Mouse (Mus musculus) embryonic facial prominence, embryonic 11.5 days (tissue): ENCODE results near the gene Prkcg. TPM values are rescaled to one million over a fixed set of nuclear protein-coding genes. Genes with fewer than 3 reads are reported as not detected.
A peak's percentile ranks its signal among the peaks of the same experiment; 100 is the strongest.

Experiments used
- ATAC-seq: fragments of 200-750 bp; cut with Nextera tagmentation; replicated peaks from 2 replicates; pipeline ENCODE4 v1.8.0; 2017; ENCODE audit warnings: low read depth; ENCODE audit not compliant: insufficient number of reproducible peaks, low FRiP score, low TSS enrichment
- DNase-seq: peaks from one replicate; pipeline ENCODE4 v3.0.0-alpha.2; 2015; ENCODE audit warnings: low spot score
- H3K27ac ChIP-seq: fragments of 300-500 bp; sonication (generic); replicated peaks from 2 replicates; pipeline ENCODE4 v1.5.1; 2014; ENCODE audit warnings: mild to moderate bottlenecking, low read depth, low read length, control low read depth
- H3K27me3 ChIP-seq: fragments of 300-500 bp; sonication (generic); 2 replicates; pipeline ENCODE4 v1.6.1; 2014; ENCODE audit warnings: mild to moderate bottlenecking, low read length, moderate library complexity, mixed read lengths; ENCODE audit not compliant: control insufficient read depth, insufficient read depth
- H3K36me3 ChIP-seq: fragments of 300-500 bp; sonication (generic); replicated peaks from 2 replicates; pipeline ENCODE4 v1.6.1; 2014; ENCODE audit warnings: low read depth, mild to moderate bottlenecking, low read length, moderate library complexity, mixed read lengths; ENCODE audit not compliant: control insufficient read depth, insufficient read depth
- H3K4me1 ChIP-seq: fragments of 300-500 bp; sonication (generic); 2 replicates; pipeline ENCODE4 v1.6.1; 2014; ENCODE audit warnings: low read length, mixed read lengths; ENCODE audit not compliant: control insufficient read depth, insufficient read depth
- H3K4me2 ChIP-seq: fragments of 300-500 bp; sonication (generic); 2 replicates; pipeline ENCODE4 v1.6.1; 2014; ENCODE audit warnings: low read depth, mild to moderate bottlenecking, control low read depth, low read length, moderate library complexity
- H3K4me3 ChIP-seq: fragments of 300-500 bp; sonication (generic); 2 replicates; pipeline ENCODE4 v1.5.1; 2014; ENCODE audit warnings: low read depth, low read length, control low read depth
- H3K9ac ChIP-seq: fragments of 300-500 bp; sonication (generic); replicated peaks from 2 replicates; pipeline ENCODE4 v1.6.1; 2014; ENCODE audit warnings: mild to moderate bottlenecking, control low read depth, low read length
- H3K9me3 ChIP-seq: fragments of 300-500 bp; sonication (generic); replicated peaks from 2 replicates; pipeline ENCODE4 v1.6.1; 2016; ENCODE audit warnings: mild to moderate bottlenecking, low read length, inconsistent platforms, mixed read lengths; ENCODE audit not compliant: control insufficient read depth
- WGBS: fragments of 180-500 bp; shearing (Covaris S2); extraction: QIAGEN DNeasy Blood & Tissue Kit; methylation state at CpG from one replicate; pipeline ENCODE4 v1.1.7; 2014; 5-methylcytosine and 5-hydroxymethylcytosine counted together
- polyA plus RNA-seq: library from polyadenylated mRNA; unstranded; fragments of >200 nt; fragmentation: Nextera tagmentation; extraction: Ambion mirVana; gene quantifications from 2 replicates; pipeline ENCODE4 v1.2.1, GENCODE M21; 2014

The Prkcg gene
- polyA plus RNA-seq, 1 experiment from 2014 or later = 0.39 TPM

DNA sequence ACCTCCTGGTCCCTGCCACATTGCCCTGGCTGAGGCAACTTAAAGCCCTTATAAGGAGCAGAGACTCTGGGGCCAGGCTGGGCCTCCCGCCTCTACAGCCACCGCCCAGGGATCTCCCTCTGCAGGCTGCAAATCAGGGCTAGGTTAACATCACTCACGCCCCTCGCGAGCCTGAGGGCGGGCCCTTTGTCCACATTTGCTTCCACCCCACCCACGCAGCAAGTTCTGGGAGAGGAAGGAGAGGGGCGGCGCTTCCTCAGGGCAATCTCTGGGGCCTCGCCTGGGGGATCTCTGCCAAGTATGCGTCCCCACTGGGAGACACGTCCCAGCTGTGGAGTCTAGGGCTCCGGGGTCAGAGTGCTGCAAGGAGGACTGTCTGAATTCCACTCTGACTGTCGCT is 3.8 kb downstream of the Prkcg start:
- H3K9me3 ChIP-seq = no peaks in the 10 kb centered on the region
- WGBS = 2% methylated on average over 14 of the region's 14 CpGs
- H3K27me3 ChIP-seq = no peaks in the 10 kb centered on the region
- H3K27ac ChIP-seq = 0 out of 2 replicates have a peak overlapping the region, but pooled peaks have one; percentile 28
- DNase-seq (peak; percentile 79), ATAC-seq (no peak)
- peak overlapping the region; percentile 57 for H3K9ac ChIP-seq
- 0 out of 2 replicates have a peak, but pooled peaks cover 3% of the 10 kb centered on the region for H3K36me3 ChIP-seq
- H3K4me2 ChIP-seq = peak overlapping the region; percentile 52
- peak overlapping the region; percentile 31 for H3K4me3 ChIP-seq
- no peaks in the 10 kb centered on the region for H3K4me1 ChIP-seq

DNA sequence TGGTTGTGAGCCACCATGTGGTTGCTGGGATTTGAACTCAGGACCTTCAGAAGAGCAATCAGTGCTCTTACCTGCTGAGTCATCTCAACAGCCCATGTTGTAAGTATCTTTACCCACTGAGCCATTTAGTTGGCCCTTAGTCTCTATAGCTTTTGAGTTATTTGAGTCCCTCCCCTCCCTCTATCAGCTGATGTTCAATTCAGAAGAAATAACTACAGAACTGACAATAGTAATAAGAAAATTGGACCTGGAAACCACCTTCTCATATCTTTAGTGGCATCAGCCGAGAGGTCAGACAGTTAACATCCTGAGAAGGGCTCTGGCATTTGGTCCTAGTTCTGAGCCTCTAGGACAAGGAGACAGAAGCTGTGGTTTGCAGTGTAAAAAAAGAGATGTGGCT is 5.8 kb downstream of the Prkcg start:
- Histone ChIP-seq H3K4me3 (no peak overlapping the region), H3K4me1 (no peaks in the 10 kb centered on the region), H3K4me2 (no peak overlapping the region), H3K27ac (no peak overlapping the region), H3K27me3 (no peaks in the 10 kb centered on the region), H3K9me3 (no peaks in the 10 kb centered on the region), H3K9ac (no peak overlapping the region), H3K36me3 (0 out of 2 replicates have a peak, but pooled peaks cover 3% of the 10 kb centered on the region)
- ATAC-seq (no peak), DNase-seq (no peak)
- WGBS = 94% methylated on average over 1 of the region's 1 CpGs

DNA sequence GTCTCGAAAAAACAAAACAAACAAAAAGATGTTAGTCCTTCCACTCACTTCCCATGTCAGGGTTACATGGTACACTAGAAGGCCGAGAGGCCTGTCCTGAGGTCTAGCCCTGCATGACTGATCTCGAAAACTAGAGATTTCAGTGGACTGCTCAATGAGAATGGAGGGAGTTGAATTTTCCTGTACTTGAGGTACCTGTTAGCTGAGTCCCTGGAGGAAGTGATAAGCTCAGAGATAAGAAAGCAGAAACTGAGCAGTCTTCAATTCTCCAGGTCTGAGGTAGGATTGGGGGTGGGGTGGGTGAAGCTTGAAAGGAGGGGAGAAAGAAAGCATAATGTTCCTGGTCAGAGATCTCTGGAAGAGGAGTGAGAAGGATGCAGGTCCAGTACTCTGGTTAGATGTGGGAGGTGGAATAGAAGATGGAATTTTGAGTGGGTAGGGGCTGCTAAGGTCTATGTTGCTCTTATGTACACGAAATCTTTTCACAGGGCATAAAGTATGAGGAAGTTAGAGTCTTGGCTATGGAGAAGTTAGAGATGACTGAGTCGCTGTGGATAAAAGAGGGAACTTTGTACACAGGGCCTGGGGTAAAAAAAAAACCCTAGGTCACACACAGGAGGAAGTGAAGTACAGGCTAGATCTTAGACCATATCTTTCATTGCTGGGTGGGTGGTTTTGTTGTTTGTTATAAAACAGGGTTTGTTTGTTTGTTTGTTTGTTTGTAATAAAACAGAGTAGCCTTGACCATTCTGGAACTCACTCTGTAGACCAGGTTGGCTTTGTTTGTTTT is 6.5 kb downstream of the Prkcg start:
- H3K36me3 ChIP-seq = 0 out of 2 replicates have a peak, but pooled peaks cover 3% of the 10 kb centered on the region
- ATAC-seq (no peak), DNase-seq (no peak)
- no peak overlapping the region for H3K27ac ChIP-seq
- H3K4me3 ChIP-seq = no peak overlapping the region
- H3K9ac ChIP-seq = no peak overlapping the region
- H3K4me1 ChIP-seq = no peaks in the 10 kb centered on the region
- WGBS = 89% methylated on average over 5 of the region's 5 CpGs
- H3K9me3 ChIP-seq = no peaks in the 10 kb centered on the region
- H3K27me3 ChIP-seq = no peaks in the 10 kb centered on the region
- H3K4me2 ChIP-seq = no peak overlapping the region

DNA sequence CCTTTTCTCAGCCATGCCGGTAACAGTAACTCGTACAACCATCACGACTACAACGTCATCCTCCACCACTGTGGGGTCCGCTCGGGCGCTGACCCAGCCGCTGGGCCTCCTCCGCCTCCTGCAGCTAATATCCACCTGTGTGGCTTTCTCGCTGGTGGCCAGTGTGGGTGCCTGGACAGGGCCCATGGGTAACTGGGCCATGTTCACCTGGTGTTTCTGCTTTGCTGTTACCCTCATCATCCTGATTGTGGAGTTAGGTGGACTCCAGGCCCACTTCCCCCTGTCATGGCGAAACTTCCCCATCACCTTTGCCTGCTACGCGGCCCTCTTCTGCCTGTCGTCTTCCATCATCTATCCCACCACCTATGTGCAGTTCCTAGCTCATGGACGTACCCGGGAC is 7.7 kb downstream of the Prkcg start:
- no peaks in the 10 kb centered on the region for H3K9me3 ChIP-seq
- no peaks in the 10 kb centered on the region for H3K4me1 ChIP-seq
- ATAC-seq = no peak
- H3K27ac ChIP-seq = no peak overlapping the region
- H3K9ac ChIP-seq = no peak overlapping the region
- H3K27me3 ChIP-seq = peaks cover 3% of the 10 kb centered on the region; the same call in 1 of the 2 replicates
- no peak for DNase-seq
- WGBS = 96% methylated on average over 16 of the region's 16 CpGs
- no peak overlapping the region for H3K4me3 ChIP-seq
- no peak overlapping the region for H3K4me2 ChIP-seq
- 0 out of 2 replicates have a peak, but pooled peaks cover 3% of the 10 kb centered on the region for H3K36me3 ChIP-seq

DNA sequence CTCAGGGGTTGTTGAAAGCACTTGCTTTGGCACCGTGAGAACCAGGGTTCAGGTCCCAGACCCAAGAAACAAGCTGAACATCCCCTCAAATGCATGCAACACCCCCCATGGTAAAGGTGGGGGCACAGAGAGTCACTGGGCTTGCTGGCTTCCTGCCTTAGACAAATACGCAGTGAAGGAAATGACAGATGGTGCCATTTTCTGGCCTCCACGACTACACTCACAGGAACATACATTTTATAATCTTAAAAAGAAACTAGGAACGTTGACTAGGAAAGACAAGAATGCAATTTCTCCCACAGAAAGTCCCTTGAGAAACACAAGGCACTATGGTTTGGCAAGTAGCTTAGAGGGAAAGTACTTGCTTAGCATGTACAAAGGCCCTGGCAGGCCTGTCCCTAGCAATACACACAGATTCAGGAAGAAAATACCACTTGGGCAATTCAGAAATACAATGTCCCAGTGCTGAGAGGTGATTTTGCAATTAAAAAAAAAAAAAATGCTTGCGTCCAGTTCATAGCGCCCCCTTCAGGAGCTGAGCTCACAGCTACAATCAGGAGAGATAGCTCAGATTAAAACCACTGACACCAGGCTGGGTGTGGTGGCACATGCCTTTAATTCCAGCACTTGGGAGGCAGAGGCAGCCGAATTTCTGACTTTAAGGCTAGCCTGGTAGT is 11.1 kb downstream of the Prkcg start:
- 56% methylated on average over 7 of the region's 7 CpGs for WGBS

DNA sequence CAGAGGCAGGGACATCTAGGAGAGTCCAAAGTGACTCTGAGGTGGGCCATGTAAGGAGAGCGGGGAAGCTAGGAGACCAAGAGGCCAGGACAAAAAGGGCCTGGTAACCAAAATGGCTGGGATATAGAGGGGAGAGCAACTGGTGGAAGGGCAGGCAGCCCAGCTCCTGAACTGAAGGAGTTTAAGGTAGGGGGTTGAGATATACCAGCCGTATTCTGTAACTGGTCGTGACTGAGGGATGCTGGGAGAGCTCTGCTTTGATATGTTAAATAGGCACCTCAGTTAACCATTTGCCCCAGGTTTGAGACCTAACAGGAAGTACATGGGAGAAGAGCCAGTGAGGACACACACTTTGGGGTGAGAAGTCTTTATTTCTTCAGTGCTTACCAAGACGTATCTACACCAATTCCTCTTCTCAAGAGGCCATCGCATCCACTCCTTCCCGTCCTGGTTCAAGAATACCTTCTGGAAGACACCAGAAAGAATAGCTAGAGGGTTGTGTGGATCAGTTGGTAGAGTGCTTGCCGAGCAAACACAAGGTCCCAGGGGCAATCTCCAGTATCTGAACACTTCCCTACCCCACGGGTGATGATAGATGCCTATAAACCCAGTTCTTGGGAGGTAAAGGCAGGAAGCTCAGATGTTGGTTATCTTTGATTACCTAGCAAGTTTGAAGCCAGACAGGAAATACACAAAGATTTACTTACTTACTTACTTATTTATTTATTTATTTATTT is 12.1 kb downstream of the Prkcg start:
- WGBS = 69% methylated on average over 8 of the region's 8 CpGs
- ATAC-seq (no peak), DNase-seq (no peak)
- peaks cover 2% of the 10 kb centered on the region for H3K4me1 ChIP-seq
- no peak overlapping the region for H3K27ac ChIP-seq
- no peak overlapping the region for H3K9ac ChIP-seq
- H3K27me3 ChIP-seq = peaks cover 19% of the 10 kb centered on the region
- H3K9me3 ChIP-seq = no peaks in the 10 kb centered on the region
- H3K36me3 ChIP-seq = 0 out of 2 replicates have a peak, but pooled peaks cover 3% of the 10 kb centered on the region
- H3K4me3 ChIP-seq = no peak overlapping the region
- no peak overlapping the region for H3K4me2 ChIP-seq

More for the DNA sequence above, 11.1 kb downstream of the Prkcg start:
- no peak for DNase-seq
- Histone ChIP-seq H3K4me3 (no peak overlapping the region), H3K9me3 (no peaks in the 10 kb centered on the region), H3K9ac (no peak overlapping the region), H3K4me2 (no peak overlapping the region), H3K27me3 (peaks cover 15% of the 10 kb centered on the region), H3K27ac (no peak overlapping the region), H3K4me1 (peaks cover 2% of the 10 kb centered on the region), H3K36me3 (0 out of 2 replicates have a peak, but pooled peaks cover 3% of the 10 kb centered on the region)
- no peak for ATAC-seq

DNA sequence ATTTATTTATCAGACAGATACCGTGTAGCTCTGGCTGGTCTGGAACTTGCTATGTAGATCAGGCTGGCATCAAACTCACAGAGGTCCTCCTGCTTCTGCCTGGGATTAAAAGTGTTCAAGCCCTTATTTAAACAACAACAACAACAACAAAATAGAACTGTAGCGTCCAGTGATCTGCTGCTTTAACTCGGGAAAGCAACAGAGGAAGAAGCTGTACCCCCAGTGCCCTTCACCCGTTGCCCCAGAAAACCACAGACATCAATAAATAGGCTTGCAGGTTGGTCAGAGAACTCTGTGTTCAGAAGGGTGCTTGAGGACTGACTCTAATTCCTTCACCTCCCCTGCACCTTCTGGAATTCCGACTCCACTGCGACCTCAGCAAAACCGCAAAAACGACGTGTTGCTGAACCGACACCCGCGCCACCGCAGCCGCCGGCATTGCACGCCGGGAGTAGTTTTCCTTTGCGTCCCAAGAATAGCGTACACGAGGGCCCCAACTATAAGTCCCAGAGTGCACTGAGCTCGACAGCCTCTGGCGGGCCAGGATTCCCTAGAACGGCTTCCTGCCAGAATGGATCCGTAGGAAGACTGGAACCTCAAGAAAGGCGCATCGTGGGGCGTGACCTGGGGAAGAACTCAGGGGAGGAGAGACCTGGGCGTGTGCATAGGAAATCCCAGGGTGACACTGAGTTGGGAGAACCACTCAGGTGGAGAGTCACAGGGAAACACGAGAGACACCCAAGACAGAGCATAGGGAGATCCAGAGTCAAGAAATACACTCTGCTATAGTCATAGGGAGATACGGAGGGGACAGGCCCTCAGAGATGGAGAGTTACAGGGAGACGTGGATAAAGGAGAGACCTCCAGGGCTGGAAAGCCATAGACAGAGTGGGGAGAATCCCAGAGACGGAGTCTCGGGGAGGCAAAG is 12.9 kb downstream of the Prkcg start:
- H3K9ac ChIP-seq = no peak overlapping the region
- peak; percentile 16; the same call in 1 of the 2 replicates for ATAC-seq

More for the DNA sequence above, 12.9 kb downstream of the Prkcg start:
- 6% methylated on average over 33 of the region's 33 CpGs for WGBS
- peaks cover 19% of the 10 kb centered on the region for H3K27me3 ChIP-seq
- 0 out of 2 replicates have a peak, but pooled peaks cover 3% of the 10 kb centered on the region for H3K36me3 ChIP-seq
- peaks cover 2% of the 10 kb centered on the region for H3K4me1 ChIP-seq
- no peak overlapping the region for H3K27ac ChIP-seq
- peak overlapping the region; percentile 5 for H3K4me2 ChIP-seq
- H3K4me3 ChIP-seq = 0 out of 2 replicates have a peak overlapping the region, but pooled peaks have one; percentile 2
- no peaks in the 10 kb centered on the region for H3K9me3 ChIP-seq
- peak; percentile 46 for DNase-seq
